Mouse (Mus musculus) erythroblast, embryonic 14.5 days (primary cell): ENCODE results near the gene Gm9747. TPM values are rescaled to one million over a fixed set of nuclear protein-coding genes. Genes with fewer than 3 reads are reported as not detected.
A peak's percentile ranks its signal among the peaks of the same experiment; 100 is the strongest.

Experiments used
- H3K27me3 ChIP-seq: 2 replicates; pipeline ENCODE4 v1.6.1; 2012; ENCODE audit warnings: inconsistent platforms; ENCODE audit not compliant: control insufficient read depth
- H3K36me3 ChIP-seq: 2 replicates; pipeline ENCODE4 v1.6.1; 2012; ENCODE audit warnings: mild to moderate bottlenecking, inconsistent platforms; ENCODE audit not compliant: control insufficient read depth
- H3K4me1 ChIP-seq: 2 replicates; pipeline ENCODE4 v1.6.1; 2012; ENCODE audit warnings: inconsistent platforms; ENCODE audit not compliant: control insufficient read depth
- H3K4me3 ChIP-seq: replicated peaks from 2 replicates; pipeline ENCODE3; 2012; ENCODE audit warnings: moderate library complexity, mild to moderate bottlenecking, inconsistent platforms
- H3K9me3 ChIP-seq: 2 replicates; pipeline ENCODE4 v1.6.1; 2012; ENCODE audit warnings: low read length, inconsistent platforms, mixed read lengths; ENCODE audit not compliant: control insufficient read depth
- GATA1 ChIP-seq: IDR thresholded peaks from 2 replicates; pipeline ENCODE4 v1.6.1; 2012; ENCODE audit warnings: low read length, inconsistent platforms, mixed read lengths
- TAL1 ChIP-seq: IDR thresholded peaks from 3 replicates; pipeline ENCODE4 v1.6.1; 2012; ENCODE audit warnings: low read length, inconsistent platforms, mixed read lengths
- polyA plus RNA-seq: library from polyadenylated mRNA; stranded (reverse); fragments of >175 nt; gene quantifications from 2 replicates; pipeline ENCODE4 v1.2.3, GENCODE M21; 2012

Gene Gm9747
- polyA plus RNA-seq, 1 experiment: not detected

GRCm38 (mm10) chr1:82272231-82272630 lies 39.3 kb downstream of the Gm9747 start:
- Histone ChIP-seq H3K9me3 (no peaks in the 10 kb centered on the region), H3K36me3 (no peaks in the 10 kb centered on the region), H3K4me1 (no peaks in the 10 kb centered on the region), H3K27me3 (no peaks in the 10 kb centered on the region), H3K4me3 (no peak overlapping the region)
- TF ChIP-seq GATA1 (no peak), TAL1 (no peak)

DNA sequence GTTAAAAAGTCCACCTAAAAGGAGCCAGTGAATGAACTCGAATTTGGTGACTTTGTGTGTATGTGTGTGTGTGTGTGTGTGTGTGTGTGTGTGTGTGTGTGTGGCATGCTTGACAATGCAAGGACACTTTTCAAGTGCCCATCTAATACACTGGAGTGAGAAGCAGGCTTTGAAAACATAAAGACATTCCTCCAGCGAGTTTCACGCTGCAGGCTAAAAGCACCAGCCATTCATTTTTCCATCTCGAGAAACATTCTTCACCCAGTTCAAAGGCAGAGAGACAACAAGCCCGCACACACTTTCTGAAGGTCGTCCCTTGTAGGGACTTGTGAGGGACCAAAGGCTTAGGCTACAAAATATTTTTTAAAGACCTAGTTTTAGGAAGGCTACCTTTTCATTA lies 40.6 kb downstream of the Gm9747 start:
- TF ChIP-seq GATA1 (no peak), TAL1 (no peak)

DNA sequence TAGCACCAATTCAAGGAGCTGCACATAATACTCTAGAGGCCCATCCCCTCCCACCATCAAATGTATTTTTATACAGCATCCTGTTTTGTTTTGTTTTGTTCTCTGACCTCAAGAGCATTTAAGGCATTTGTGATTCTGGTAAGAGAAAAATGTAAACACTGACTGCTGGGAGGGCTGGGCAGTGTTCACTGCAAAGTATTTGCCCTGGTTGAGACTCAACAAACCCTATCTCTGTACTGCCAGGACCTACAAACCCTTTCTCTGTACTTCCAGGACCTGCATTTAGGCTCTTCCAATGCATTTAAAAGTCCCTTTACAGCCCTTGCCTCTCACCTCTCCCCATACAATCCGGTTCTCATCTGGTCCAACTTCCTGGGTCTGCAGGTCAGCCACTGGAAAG lies 41.4 kb downstream of the Gm9747 start:
- Histone ChIP-seq H3K27me3 (no peaks in the 10 kb centered on the region), H3K4me1 (no peaks in the 10 kb centered on the region), H3K9me3 (no peaks in the 10 kb centered on the region), H3K36me3 (no peaks in the 10 kb centered on the region), H3K4me3 (no peak overlapping the region)
- TF ChIP-seq GATA1 (no peak), TAL1 (no peak)

More for the DNA sequence above, 40.6 kb downstream of the Gm9747 start:
- H3K36me3 ChIP-seq: no peaks in the 10 kb centered on the region
- no peaks in the 10 kb centered on the region for H3K27me3 ChIP-seq
- no peak overlapping the region for H3K4me3 ChIP-seq
- H3K4me1 ChIP-seq: no peaks in the 10 kb centered on the region
- no peaks in the 10 kb centered on the region for H3K9me3 ChIP-seq

DNA sequence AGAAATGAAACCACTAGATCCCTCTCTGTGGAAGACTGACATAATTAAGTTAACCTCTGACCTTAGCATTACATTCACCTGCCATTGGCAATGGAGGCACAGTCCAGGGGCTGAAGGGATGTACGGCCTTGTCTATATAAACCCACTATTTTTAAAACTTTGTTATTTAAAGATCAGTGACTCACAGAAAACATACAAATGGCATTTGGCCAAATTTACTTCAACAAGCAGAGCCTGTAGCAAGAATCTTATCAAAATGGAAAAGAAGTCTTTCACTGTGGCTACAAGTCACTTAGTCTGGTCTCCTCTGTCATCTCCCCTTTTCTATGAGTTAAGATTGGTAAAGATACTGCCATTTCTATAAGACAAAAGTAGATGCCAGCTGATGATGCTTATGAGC lies 46.9 kb downstream of the Gm9747 start:
- no peaks in the 10 kb centered on the region for H3K9me3 ChIP-seq
- H3K27me3 ChIP-seq: peaks cover 3% of the 10 kb centered on the region; the same call in 1 of the 2 replicates
- no peaks in the 10 kb centered on the region for H3K36me3 ChIP-seq
- no peak overlapping the region for H3K4me3 ChIP-seq
- no peak for TF ChIP-seq GATA1
- peaks cover 16% of the 10 kb centered on the region for H3K4me1 ChIP-seq

DNA sequence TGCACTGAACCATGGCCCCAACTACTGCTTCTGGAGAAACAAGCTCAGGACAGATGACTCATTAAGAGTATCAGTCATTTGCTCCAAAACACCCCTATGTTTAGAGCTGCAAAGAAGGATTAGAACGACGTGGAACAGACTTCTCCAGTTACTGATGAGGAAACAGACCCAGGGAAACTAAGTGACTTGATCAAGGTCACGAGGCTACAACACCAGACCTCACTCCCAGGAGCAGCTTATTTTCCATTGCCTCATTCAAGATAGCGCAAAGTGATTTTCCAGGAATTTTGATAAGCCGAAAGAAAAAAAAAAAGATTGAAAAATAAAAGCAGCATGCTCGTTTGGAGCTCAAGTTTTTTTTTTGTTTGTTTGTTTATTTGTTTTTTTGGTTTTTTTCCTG lies 48.9 kb downstream of the Gm9747 start:
- no peaks in the 10 kb centered on the region for H3K36me3 ChIP-seq
- H3K27me3 ChIP-seq: peaks cover 19% of the 10 kb centered on the region

DNA sequence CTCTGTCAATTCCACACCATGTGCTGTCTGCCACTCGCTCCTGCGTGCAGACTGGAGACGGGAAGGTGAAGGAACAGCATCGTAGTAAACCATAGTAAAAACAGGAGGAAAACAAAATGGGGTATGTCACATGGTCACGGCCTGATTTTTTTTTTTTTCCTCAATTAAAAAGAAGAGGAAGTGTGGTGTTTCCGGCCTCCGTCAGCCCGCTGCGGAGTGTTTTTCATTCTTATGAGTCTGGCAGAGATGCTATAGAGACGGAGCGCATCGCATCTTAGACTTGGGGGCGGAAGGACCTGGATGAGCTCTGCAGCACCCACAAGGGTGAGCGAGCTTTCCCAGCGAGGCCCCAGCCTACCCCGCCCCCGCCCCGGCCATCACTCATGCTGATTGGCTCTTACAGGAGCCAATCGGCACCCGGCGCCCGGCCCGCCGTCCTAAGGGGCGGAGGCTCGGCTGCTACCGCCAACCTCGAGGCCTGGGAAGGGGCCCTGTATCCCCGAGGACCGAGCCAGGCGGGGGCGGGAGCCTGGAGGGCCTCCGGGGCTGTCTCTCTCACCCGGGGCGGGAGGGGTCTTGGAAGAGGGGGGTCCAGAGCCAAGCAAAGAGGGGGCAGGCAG lies 50.2 kb downstream of the Gm9747 start:
- peaks cover 32% of the 10 kb centered on the region for H3K27me3 ChIP-seq
- H3K4me1 ChIP-seq: peaks cover 16% of the 10 kb centered on the region
- TF ChIP-seq GATA1: no peak
- no peak for TF ChIP-seq TAL1
- H3K36me3 ChIP-seq: peaks cover 2% of the 10 kb centered on the region; the same call in 1 of the 2 replicates
- H3K9me3 ChIP-seq: peaks cover 2% of the 10 kb centered on the region; the same call in 1 of the 2 replicates
- peak overlapping the region; percentile 68 for H3K4me3 ChIP-seq

More for the DNA sequence above, 48.9 kb downstream of the Gm9747 start:
- Histone ChIP-seq H3K4me3 (no peak overlapping the region), H3K9me3 (no peaks in the 10 kb centered on the region), H3K4me1 (peaks cover 16% of the 10 kb centered on the region)
- TF ChIP-seq TAL1 (no peak), GATA1 (no peak)

DNA sequence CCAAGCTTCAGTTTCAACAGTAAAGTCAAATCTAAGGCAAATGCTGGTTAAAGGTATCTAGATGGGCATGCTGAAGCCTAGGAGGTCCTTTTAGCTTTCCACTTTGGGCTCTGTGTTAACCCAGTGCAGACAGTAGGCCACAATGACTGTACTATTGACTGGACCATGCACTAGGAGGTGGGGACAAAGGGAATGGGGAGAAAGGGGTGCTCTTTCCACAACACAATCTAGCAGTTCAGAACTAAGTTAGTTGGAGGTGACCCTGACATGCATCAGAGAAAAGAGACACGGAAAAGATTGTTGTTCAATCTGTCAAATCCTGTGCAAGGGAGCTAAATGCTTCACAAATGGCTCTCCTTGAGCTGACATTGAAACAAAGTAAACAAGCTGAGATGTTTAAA lies 51.0 kb downstream of the Gm9747 start:
- peaks cover 16% of the 10 kb centered on the region for H3K4me1 ChIP-seq
- peaks cover 40% of the 10 kb centered on the region for H3K27me3 ChIP-seq
- peak overlapping the region; percentile 68 for H3K4me3 ChIP-seq
- peaks cover 6% of the 10 kb centered on the region; the same call in 1 of the 2 replicates for H3K36me3 ChIP-seq
- TF ChIP-seq GATA1 (no peak), TAL1 (no peak)
- peaks cover 2% of the 10 kb centered on the region; the same call in 1 of the 2 replicates for H3K9me3 ChIP-seq

GRCm38 (mm10) chr1:82284403-82284802 lies 51.5 kb downstream of the Gm9747 start:
- peaks cover 45% of the 10 kb centered on the region for H3K27me3 ChIP-seq
- peaks cover 8% of the 10 kb centered on the region; the same call in 1 of the 2 replicates for H3K36me3 ChIP-seq
- H3K4me1 ChIP-seq: peaks cover 16% of the 10 kb centered on the region
- TF ChIP-seq TAL1 (no peak), GATA1 (no peak)
- peaks cover 2% of the 10 kb centered on the region; the same call in 1 of the 2 replicates for H3K9me3 ChIP-seq
- H3K4me3 ChIP-seq: no peak overlapping the region

Other genes with a start within 250 kb of the Gm9747 start
- 0.01 TPM in 1 of 2 replicates, not detected in the other for gene Irs1, start 58.3 kb downstream of the Gm9747 start, polyA plus RNA-seq
- 0.13 and 0.15 TPM in 2 replicates for gene Rhbdd1, start 83.3 kb downstream of the Gm9747 start, polyA plus RNA-seq